In genomic region chr15:103014166-103015008, GRCm38 (mm10) we compare ENCODE assay signal across 8 mouse cellular contexts. TPM values are rescaled to one million over a fixed set of nuclear protein-coding genes. Genes with fewer than 3 reads are reported as not detected.
DNase-seq lines count a peak whose midpoint lies in the region; ATAC-seq lines count a peak whose summit lies in the region.

No protein-coding gene starts in this region.

- no peaks in the 10 kb centered on the region for H3K36me3 ChIP-seq in heart, embryonic 12.5 days

- peak overlapping the region; percentile 25 for H3K4me3 ChIP-seq in heart, embryonic 12.5 days

- under 1% methylated on average over 56 of the region's 57 CpGs for WGBS in heart, embryonic 12.5 days

- H3K9me3 ChIP-seq in heart, embryonic 12.5 days (replicated peaks) = no peaks in the 10 kb centered on the region

- H3K27me3 ChIP-seq in heart, embryonic 12.5 days (replicated peaks) = peaks cover 98% of the 10 kb centered on the region

- ATAC-seq in heart, embryonic 12.5 days (ENCODE audit: insufficient number of reproducible peaks, low FRiP score) = no peak
- ATAC-seq in megakaryocyte progenitor cell, adult 5-6 weeks (replicated peaks; ENCODE audit: poor library complexity) = 0 out of 2 replicates have a peak, but pooled peaks have one; percentile 12

- H3K4me2 ChIP-seq in heart, embryonic 12.5 days = peak overlapping the region; percentile 49

- no peak for DNase-seq in heart, adult 9 months (ENCODE audit: low spot score in 2 of 2)
- DNase-seq in embryo, embryonic 11 days = peak; percentile 83
- peak; percentile 88 for DNase-seq in hindlimb bud, embryonic 11.5 days (ENCODE audit: extremely low spot score, low read depth, low spot score)
- DNase-seq in frontal cortex, postnatal 14 days (ENCODE audit: low spot score in 2 of 2) = no peak
- DNase-seq in right cerebral cortex, postnatal 36 days (ENCODE audit: low spot score in 2 of 2) = no peak
- DNase-seq in cerebellum, adult 9-10 months = no peak

- peaks cover 12% of the 10 kb centered on the region for H3K4me1 ChIP-seq in heart, embryonic 12.5 days (replicated peaks)

- no peak overlapping the region for H3K27ac ChIP-seq in heart, embryonic 12.5 days (ENCODE audit: poor library complexity, severe bottlenecking)

- H3K9ac ChIP-seq in heart, embryonic 12.5 days = no peak overlapping the region

RNA-seq across cellular contexts. Expression of gene Hoxc4, which starts 4.3 kb away (rescaled TPM):
- polyA plus RNA-seq in heart, embryonic 12.5 days (2016; fragmentation: Nextera tagmentation; extraction: Ambion mirVana) = 0.57 and 0.76 TPM in 2 replicates
- not detected in 2 replicates for total RNA-seq in megakaryocyte progenitor cell, adult 5-6 weeks (2015)
- total RNA-seq in megakaryocyte progenitor cell, adult 5-6 weeks (2017) = not detected in 2 replicates

RNA-seq across cellular contexts. Expression of gene Hoxc6, which starts 16.3 kb away (rescaled TPM):
- polyA plus RNA-seq in heart, embryonic 12.5 days (2016; fragmentation: Nextera tagmentation; extraction: Ambion mirVana) = 0.18 and 0.82 TPM in 2 replicates
- total RNA-seq in megakaryocyte progenitor cell, adult 5-6 weeks (2015) = not detected in 2 replicates
- total RNA-seq in megakaryocyte progenitor cell, adult 5-6 weeks (2017) = not detected in 2 replicates

RNA-seq across cellular contexts. Expression of gene Hoxc8, which starts 24.0 kb away (rescaled TPM):
- 0.11 TPM in 1 of 2 replicates, not detected in the other for polyA plus RNA-seq in heart, embryonic 12.5 days (2016; fragmentation: Nextera tagmentation; extraction: Ambion mirVana)
- total RNA-seq in megakaryocyte progenitor cell, adult 5-6 weeks (2015) = not detected in 2 replicates
- not detected in 2 replicates for total RNA-seq in megakaryocyte progenitor cell, adult 5-6 weeks (2017)

RNA-seq across cellular contexts. Expression of gene Hoxc9, which starts 38.1 kb away (rescaled TPM):
- polyA plus RNA-seq in heart, embryonic 12.5 days (2016; fragmentation: Nextera tagmentation; extraction: Ambion mirVana) = not detected in 2 replicates
- not detected in 2 replicates for total RNA-seq in megakaryocyte progenitor cell, adult 5-6 weeks (2015)
- total RNA-seq in megakaryocyte progenitor cell, adult 5-6 weeks (2017) = not detected in 2 replicates

RNA-seq across cellular contexts. Expression of gene Hoxc5, which starts 47.1 kb away (rescaled TPM):
- polyA plus RNA-seq in heart, embryonic 12.5 days (2016; fragmentation: Nextera tagmentation; extraction: Ambion mirVana) = 0.38 and 0.39 TPM in 2 replicates
- total RNA-seq in megakaryocyte progenitor cell, adult 5-6 weeks (2015) = not detected in 2 replicates
- not detected in 2 replicates for total RNA-seq in megakaryocyte progenitor cell, adult 5-6 weeks (2017)

Comparison
In these comparisons a context has a peak if more than half of its experiments do, and no peak if none do; other contexts are left out.
1. DNase-seq: peak in embryo, embryonic 11 days (single experiment) and hindlimb bud, embryonic 11.5 days (single experiment); none in heart, adult 9 months (0 of 2), frontal cortex, postnatal 14 days (0 of 2), right cerebral cortex, postnatal 36 days (0 of 2) and cerebellum, adult 9-10 months (single experiment).